Mouse (Mus musculus) small intestine, adult 2 months (tissue): Measurements from ENCODE around the gene Erich4. TPM values are rescaled to one million over a fixed set of nuclear protein-coding genes. Genes with fewer than 3 reads are reported as not detected.

Experiments used
- H3K27ac ChIP-seq: fragments of 200-500 bp; 2 replicates; pipeline ENCODE4 v1.5.1; 2012; ENCODE audit warnings: low read depth, low read length, control low read depth, inconsistent platforms; ENCODE audit not compliant: insufficient read depth
- H3K27me3 ChIP-seq: fragments of 200-500 bp; 2 replicates; pipeline ENCODE4 v1.6.1; 2012; ENCODE audit warnings: mild to moderate bottlenecking, moderate library complexity, low read length, inconsistent platforms; ENCODE audit not compliant: control insufficient read depth, insufficient read depth
- H3K36me3 ChIP-seq: fragments of 200-500 bp; 2 replicates; pipeline ENCODE4 v1.6.1; 2012; ENCODE audit warnings: mild to moderate bottlenecking, low read length, control low read depth, inconsistent platforms; ENCODE audit not compliant: control insufficient read depth, insufficient read depth
- H3K4me1 ChIP-seq: fragments of 200-500 bp; 2 replicates; pipeline ENCODE4 v1.6.1; 2012; ENCODE audit warnings: low read length, inconsistent platforms, mixed read lengths; ENCODE audit not compliant: control insufficient read depth, insufficient read depth, insufficient read length
- H3K4me3 ChIP-seq: fragments of 200-500 bp; 2 replicates; pipeline ENCODE4 v1.5.1; 2012; ENCODE audit warnings: low read depth, mild to moderate bottlenecking, control low read depth, inconsistent platforms, low read length, moderate library complexity
- CTCF ChIP-seq: fragments of 200-500 bp; IDR thresholded peaks from 2 replicates; pipeline ENCODE4 v1.5.1; 2012; ENCODE audit warnings: low read depth, mild to moderate bottlenecking, control low read depth, inconsistent platforms, low read length, moderate library complexity, mixed read lengths; ENCODE audit not compliant: insufficient replicate concordance, insufficient read length; ENCODE audit errors: extremely low read depth
- POLR2A ChIP-seq: fragments of 200-500 bp; IDR thresholded peaks from 2 replicates; pipeline ENCODE4 v1.6.1; 2012; ENCODE audit warnings: low read depth, mild to moderate bottlenecking, control low read depth, inconsistent platforms, low read length, moderate library complexity
- WGBS: fragments of 180-500 bp; shearing (Covaris S2); methylation state at CpG from one replicate; pipeline ENCODE4 v1.1.7; 2018; 5-methylcytosine and 5-hydroxymethylcytosine counted together
- polyA plus RNA-seq: library from polyadenylated mRNA; depleted of rRNA; stranded (reverse); fragments of >200 nt; gene quantifications from 2 replicates; pipeline ENCODE4 v1.2.3, GENCODE M21; 2012; rRNA removed

Gene Erich4
- 12.6 and 36.8 TPM in 2 replicates for polyA plus RNA-seq

DNA sequence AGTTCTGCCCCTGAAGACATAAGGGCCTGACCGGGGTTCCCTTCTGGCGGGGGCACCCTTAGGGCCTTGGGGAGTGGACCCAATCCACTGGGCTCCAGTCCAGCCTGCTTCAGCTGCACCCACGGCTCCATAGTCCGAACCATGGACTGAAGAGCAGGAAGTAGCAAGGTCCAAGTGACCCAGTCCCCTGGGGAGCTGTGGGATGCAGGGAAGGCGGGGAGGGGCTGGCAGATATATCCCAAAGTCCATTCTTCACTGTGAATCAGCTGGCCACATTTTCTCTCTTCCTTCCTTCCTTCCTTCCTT lies at the start of gene Erich4:
TSS of gene Erich4 (minus strand) at position 187 of the 306 bp plus-strand sequence.
- Histone ChIP-seq H3K4me1 (peaks cover 25% of the 10 kb centered on the region), H3K27me3 (no peaks in the 10 kb centered on the region), H3K36me3 (no peaks in the 10 kb centered on the region), H3K27ac (peak within 1 kb of the TSS; percentile 98), H3K4me3 (peak within 1 kb of the TSS; percentile 69)
- 23% methylated on average over 5 of the region's 5 CpGs for WGBS
- peak; percentile 64; the same call in 1 of the 2 replicates for TF ChIP-seq POLR2A
- no peak for TF ChIP-seq CTCF

DNA sequence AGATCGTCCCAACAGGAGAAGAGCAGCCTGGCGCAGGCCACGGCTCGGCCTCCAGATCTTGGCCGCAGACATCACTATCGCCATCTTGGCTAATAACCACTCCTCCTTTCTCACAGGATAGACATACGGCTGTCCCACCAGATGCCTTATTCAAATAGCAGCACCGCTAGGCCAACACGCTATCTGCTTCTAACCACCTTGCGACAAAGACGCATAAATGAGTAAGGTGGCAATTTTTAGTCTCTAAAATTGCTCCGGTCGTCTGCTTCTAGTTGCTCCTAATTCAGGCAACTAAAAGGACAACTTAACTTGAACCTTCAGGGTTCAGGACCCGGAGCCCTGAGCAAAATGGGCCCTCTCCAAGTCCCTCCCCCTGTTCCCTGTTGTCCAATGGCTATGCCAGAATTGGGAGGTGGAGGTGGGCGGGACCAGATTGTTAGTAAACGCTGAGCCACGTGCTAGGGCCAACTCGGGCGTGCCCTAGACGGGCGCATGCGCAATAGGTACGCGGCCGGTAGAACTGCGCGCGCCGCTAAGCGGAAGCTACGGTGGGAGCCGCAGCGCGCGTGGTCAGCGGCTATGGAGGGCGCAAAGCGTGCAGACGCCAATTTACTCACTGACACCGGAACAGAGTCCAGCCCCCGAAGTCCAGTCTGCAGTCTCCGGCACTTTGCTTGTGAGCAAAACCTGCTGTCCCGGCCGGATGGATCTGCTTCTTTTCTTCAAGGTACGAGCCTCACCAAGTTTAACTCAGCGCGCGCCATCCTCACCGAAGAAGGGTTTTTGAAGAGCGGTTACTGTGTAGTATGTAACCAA lies 43.2 kb upstream of the Erich4 start, which contains the start of the genes Bckdha and Exosc5:
TSS of gene Bckdha (minus strand) at position 325 of the 816 bp plus-strand sequence.
TSS of gene Exosc5 (plus strand) at position 508 of the 816 bp plus-strand sequence.
- peak within 1 kb of the TSS; percentile 84 for H3K4me3 ChIP-seq
- TF ChIP-seq POLR2A, result peak; percentile 31; the same call in 1 of the 2 replicates
- TF ChIP-seq CTCF, result no peak
- peaks cover 7% of the 10 kb centered on the region; the same call in 1 of the 2 replicates for H3K4me1 ChIP-seq
- WGBS, result under 1% methylated on average over 49 of the region's 50 CpGs
- no peaks in the 10 kb centered on the region for H3K27me3 ChIP-seq
- peak within 1 kb of the TSS; percentile 79 for H3K27ac ChIP-seq
- H3K36me3 ChIP-seq, result peaks cover 3% of the 10 kb centered on the region

DNA sequence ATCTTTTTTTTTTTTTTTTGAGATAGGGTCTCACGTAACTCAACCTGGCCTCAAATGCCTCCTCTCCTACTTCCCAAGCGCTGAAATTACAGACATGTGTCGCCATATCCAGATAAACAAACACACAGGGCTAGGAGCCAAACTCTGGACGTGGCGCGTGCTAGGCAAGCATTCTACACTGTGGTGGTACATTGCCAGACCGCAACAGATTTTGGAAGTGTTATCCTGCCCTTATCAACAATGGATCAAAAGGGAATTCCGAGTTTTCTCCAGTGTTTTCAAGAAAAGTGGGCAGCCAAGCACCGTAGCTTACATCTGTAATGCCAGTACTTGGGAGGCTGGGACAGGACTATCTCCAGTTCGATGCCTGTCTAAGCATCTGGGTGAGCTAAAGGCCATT lies 42.1 kb upstream of the Erich4 start:
- 16% methylated on average over 10 of the region's 10 CpGs for WGBS
- TF ChIP-seq CTCF, result no peak
- TF ChIP-seq POLR2A, result no peak

DNA sequence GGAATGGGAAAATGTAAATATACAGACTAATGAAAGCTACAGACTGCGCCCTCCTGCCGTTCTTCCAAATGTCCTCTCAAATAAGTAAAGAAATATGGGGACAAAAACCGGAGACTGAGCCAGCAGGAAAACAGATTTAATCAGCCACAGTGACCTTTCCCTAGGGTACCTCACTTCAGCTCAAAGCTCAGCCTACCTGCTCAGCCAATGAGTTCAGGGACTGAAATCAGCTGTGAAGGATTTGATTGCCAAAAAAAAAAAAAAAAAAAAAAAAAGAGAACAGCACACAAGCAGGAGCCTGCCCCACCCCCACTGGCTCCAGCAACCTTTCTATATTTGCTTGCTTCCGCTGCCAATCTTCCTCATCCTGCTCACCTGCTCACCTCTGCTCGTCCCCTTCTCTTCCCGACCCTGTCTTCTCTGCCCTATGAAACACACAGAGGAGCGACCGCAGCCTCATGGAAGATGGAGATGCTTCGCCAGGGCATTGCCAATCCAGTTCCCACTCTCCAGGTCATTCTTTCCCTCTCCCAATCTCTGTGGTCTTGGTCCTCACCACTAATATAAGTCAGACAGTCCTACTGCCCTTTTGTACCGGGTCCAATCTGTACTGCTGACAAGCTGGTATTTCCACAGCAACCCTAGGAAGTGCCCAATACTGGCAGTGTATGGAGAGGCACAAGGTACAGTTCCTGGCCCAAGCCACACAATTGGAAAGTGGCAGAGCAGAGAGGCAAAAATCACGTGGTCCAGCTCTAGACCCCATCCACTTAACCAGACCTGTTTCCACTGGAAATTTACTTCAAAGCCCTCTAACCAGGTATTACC lies 40.1 kb upstream of the Erich4 start:
- TF ChIP-seq CTCF (no peak), POLR2A (no peak)
- H3K27me3 ChIP-seq, result no peaks in the 10 kb centered on the region
- peaks cover 7% of the 10 kb centered on the region; the same call in 1 of the 2 replicates for H3K4me1 ChIP-seq
- no peaks in the 10 kb centered on the region for H3K36me3 ChIP-seq
- H3K4me3 ChIP-seq, result peak overlapping the region; percentile 19; the same call in 1 of the 2 replicates
- 46% methylated on average over 11 of the region's 11 CpGs for WGBS
- H3K27ac ChIP-seq, result no peak overlapping the region

More for the DNA sequence above, 42.1 kb upstream of the Erich4 start:
- Histone ChIP-seq H3K4me3 (peak overlapping the region; percentile 72), H3K27me3 (no peaks in the 10 kb centered on the region), H3K27ac (no peak overlapping the region), H3K4me1 (peaks cover 7% of the 10 kb centered on the region; the same call in 1 of the 2 replicates), H3K36me3 (no peaks in the 10 kb centered on the region)

DNA sequence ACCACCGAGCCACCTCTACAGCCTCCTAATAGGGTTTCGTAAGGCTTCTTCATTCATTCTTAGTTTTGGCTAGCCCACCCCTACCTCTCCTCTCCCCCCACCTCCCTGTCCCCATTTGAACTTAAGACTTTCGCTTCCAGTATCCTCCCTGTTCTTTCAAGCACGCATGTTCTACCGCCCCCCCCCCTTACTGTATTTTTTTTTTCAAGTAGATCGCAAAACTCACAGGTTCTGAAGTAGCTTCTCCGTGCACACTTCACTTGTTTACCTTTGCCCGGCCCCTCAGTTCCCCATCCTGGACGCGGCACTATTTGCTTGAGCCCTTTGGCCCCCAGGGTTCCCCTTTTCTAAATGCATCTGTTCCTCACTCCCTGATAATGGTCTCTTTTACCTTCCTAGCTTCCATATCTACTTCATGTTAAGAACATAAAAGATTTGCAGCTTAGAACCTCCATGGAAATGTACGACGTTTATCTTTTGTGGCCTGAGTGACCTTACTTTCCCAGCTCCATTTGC lies 36.6 kb upstream of the Erich4 start:
- Histone ChIP-seq H3K4me1 (peaks cover 3% of the 10 kb centered on the region; the same call in 1 of the 2 replicates), H3K36me3 (no peaks in the 10 kb centered on the region), H3K27me3 (no peaks in the 10 kb centered on the region), H3K27ac (no peak overlapping the region), H3K4me3 (no peak overlapping the region)
- no peak for TF ChIP-seq CTCF
- no peak for TF ChIP-seq POLR2A
- 83% methylated on average over 12 of the region's 12 CpGs for WGBS

DNA sequence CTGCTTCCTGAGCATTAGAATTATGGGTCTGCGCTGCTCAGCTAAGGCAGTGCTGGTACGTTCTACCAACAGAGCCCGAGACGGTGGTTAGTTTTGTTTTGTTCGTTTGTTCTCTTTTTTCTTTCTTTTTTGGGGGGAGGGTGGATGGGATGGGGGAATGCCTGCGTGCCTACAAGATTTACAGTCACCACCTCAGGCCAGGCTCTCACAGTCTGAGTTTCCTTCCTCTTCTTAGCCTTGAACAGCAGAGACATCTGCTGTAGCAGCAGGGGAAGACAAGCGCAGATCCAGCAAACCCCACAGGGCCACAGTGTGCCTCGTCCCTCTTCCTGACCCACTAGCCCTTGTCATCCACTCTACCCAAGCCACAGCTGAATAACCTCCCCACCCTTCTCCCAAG lies 35.6 kb upstream of the Erich4 start:
- H3K4me1 ChIP-seq, result peaks cover 3% of the 10 kb centered on the region; the same call in 1 of the 2 replicates
- H3K27me3 ChIP-seq, result no peaks in the 10 kb centered on the region
- peak overlapping the region; percentile 1; the same call in 1 of the 2 replicates for H3K4me3 ChIP-seq
- no peaks in the 10 kb centered on the region for H3K36me3 ChIP-seq
- TF ChIP-seq CTCF, result no peak
- no peak for TF ChIP-seq POLR2A
- peak overlapping the region; percentile 53 for H3K27ac ChIP-seq
- WGBS, result 89% methylated on average over 8 of the region's 8 CpGs
